Mouse (Mus musculus) spleen, adult 2 months (tissue): ENCODE data around the gene Cacna1h. TPM values are rescaled to one million over a fixed set of nuclear protein-coding genes. Genes with fewer than 3 reads are reported as not detected.
A peak's percentile ranks its signal among the peaks of the same experiment; 100 is the strongest.

Source experiments
- DNase-seq, 2 experiments: peaks; one replicate each; pipeline versions ENCODE4 v3.0.0 to v3.0.0-alpha.2; 2012 to 2021; ENCODE audit warnings: low spot score in 2 of 2, low read depth in 1 of 2
- H3K27ac ChIP-seq: fragments of 200-500 bp; 2 replicates; pipeline ENCODE4 v1.5.1; 2012; ENCODE audit warnings: low read length, inconsistent platforms; ENCODE audit not compliant: insufficient read depth
- H3K27me3 ChIP-seq: fragments of 200-500 bp; 2 replicates; pipeline ENCODE4 v1.6.1; 2012; ENCODE audit warnings: mild to moderate bottlenecking, moderate library complexity, low read length, inconsistent platforms; ENCODE audit not compliant: control insufficient read depth, insufficient read depth
- H3K36me3 ChIP-seq: fragments of 200-500 bp; 2 replicates; pipeline ENCODE4 v1.6.1; 2012; ENCODE audit warnings: mild to moderate bottlenecking, low read length, inconsistent platforms; ENCODE audit not compliant: control insufficient read depth, insufficient read depth
- H3K4me1 ChIP-seq: fragments of 200-500 bp; 2 replicates; pipeline ENCODE4 v1.6.1; 2011; ENCODE audit warnings: inconsistent platforms; ENCODE audit not compliant: control insufficient read depth, insufficient read depth, insufficient read length
- H3K4me3 ChIP-seq: fragments of 200-500 bp; 2 replicates; pipeline ENCODE4 v1.5.1; 2011; ENCODE audit warnings: mild to moderate bottlenecking, inconsistent platforms; ENCODE audit not compliant: insufficient read depth, insufficient read length; ENCODE audit errors: extremely low read depth
- CTCF ChIP-seq: fragments of 200-500 bp; IDR thresholded peaks from 2 replicates; pipeline ENCODE4 v1.5.1; 2011; ENCODE audit warnings: mild to moderate bottlenecking, inconsistent platforms; ENCODE audit not compliant: insufficient read depth, insufficient read length, insufficient replicate concordance; ENCODE audit errors: extremely low read depth
- POLR2A ChIP-seq: fragments of 200-500 bp; IDR thresholded peaks from 2 replicates; pipeline ENCODE4 v1.6.1; 2011; ENCODE audit warnings: low read depth, low read length, inconsistent platforms
- WGBS: fragments of 180-500 bp; shearing (Covaris S2); methylation state at CpG from one replicate; pipeline ENCODE4 v1.1.7; 2018; 5-methylcytosine and 5-hydroxymethylcytosine counted together
- polyA plus RNA-seq: library from polyadenylated mRNA; depleted of rRNA; stranded (reverse); fragments of >200 nt; gene quantifications from 2 replicates; pipeline ENCODE4 v1.2.3, GENCODE M21; 2012

Gene Cacna1h
- polyA plus RNA-seq, 1 experiment, result 11.6 TPM

DNA sequence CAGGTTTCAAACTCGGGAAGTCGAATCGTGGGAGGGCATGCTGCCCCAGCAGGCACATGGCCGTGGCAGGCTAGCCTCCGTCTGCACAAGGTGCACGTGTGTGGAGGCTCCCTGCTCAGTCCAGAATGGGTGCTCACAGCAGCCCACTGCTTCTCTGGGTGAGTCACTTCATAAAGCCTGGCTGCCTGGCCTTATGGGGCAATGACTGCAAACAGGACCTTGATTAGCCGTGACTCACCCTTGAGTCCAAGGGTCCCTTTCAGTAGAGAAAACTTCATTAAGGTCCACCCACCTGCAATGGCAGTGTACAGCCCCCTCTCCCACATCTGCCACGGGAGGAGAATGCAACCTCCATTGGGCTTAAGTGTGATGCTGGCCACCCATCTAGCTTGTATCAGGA is 61.1 kb downstream of the Cacna1h start:
- Histone ChIP-seq H3K27ac (no peak overlapping the region), H3K27me3 (no peaks in the 10 kb centered on the region), H3K36me3 (no peaks in the 10 kb centered on the region), H3K4me1 (no peaks in the 10 kb centered on the region), H3K4me3 (no peak overlapping the region)
- DNase-seq, result no peak
- 80% methylated on average over 8 of the region's 8 CpGs for WGBS
- no peak for TF ChIP-seq CTCF
- no peak for TF ChIP-seq POLR2A

DNA sequence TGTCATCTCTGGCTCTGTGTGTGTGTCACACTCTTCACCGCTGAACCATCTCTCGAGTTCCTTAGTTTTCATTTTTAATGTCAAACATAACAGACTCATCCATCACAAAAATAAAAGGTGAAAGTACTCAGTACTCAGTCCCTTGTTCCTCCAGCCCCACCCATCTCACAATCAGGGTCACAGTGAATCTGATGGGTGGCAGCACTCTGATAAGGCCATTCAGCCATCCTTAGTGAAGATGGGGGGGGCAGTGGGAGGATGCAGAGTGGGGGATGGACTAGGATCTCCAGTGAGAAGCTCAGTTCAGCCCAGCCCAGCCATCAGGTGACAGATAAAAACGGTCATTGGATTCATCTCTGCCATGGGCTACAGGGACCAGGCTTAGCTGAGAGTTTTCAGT is 64.6 kb downstream of the Cacna1h start, which contains the start of gene Tpsg1:
TSS of gene Tpsg1 (plus strand) at position 301 of the 400 bp plus-strand sequence.
- Histone ChIP-seq H3K4me1 (no peaks in the 10 kb centered on the region), H3K27ac (no peak within 1 kb of the TSS), H3K4me3 (no peak within 1 kb of the TSS), H3K27me3 (no peaks in the 10 kb centered on the region), H3K36me3 (no peaks in the 10 kb centered on the region)
- TF ChIP-seq CTCF, result no peak
- no peak for TF ChIP-seq POLR2A
- 80% methylated on average over 3 of the region's 3 CpGs for WGBS
- no peak for DNase-seq

DNA sequence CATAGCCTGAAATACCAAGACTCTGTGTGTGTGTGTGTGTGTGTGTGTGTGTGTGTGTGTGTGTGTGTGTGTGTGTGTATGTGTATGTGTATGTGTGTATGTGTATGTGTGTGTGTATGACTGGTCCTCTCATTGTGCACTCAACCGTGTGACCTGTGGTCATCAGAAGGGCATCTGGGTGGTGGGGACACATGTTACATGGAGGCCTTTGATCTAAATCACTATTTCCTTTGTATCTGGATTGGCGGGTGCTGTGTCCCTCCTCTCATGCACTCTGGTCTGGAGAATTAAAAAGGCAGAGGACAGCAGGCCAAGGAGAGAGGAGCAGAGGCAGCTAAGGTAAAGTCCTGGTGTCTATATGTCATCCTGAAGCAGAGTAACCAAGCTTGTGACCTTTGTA is 67.6 kb downstream of the Cacna1h start, which contains the start of gene Tpsb2:
TSS of gene Tpsb2 (plus strand) at position 301 of the 400 bp plus-strand sequence.
- TF ChIP-seq POLR2A, result no peak
- TF ChIP-seq CTCF, result no peak
- DNase-seq, result no peak
- Histone ChIP-seq H3K4me3 (no peak within 1 kb of the TSS), H3K27ac (no peak within 1 kb of the TSS), H3K27me3 (no peaks in the 10 kb centered on the region), H3K36me3 (no peaks in the 10 kb centered on the region), H3K4me1 (no peaks in the 10 kb centered on the region)
- 75% methylated on average over 2 of the region's 2 CpGs for WGBS

DNA sequence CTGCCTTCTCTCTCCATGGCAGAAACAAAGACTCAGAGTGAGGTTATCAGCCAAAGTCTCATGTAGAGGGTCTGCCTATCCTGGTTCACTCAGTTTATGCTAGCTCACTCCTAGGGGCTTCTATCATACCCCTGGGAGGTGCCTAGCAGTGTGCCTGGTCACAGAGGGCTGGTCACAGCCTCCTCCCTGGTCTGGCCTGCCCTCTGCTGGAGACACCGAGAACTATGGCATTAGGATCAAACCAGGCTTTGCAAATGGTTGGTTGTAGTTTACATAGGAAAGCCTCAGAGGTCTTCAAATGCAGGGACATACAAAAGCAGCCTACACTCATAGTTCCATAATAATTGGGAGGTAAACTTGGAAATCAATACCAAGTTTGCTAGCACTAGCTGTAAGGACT is 69.9 kb downstream of the Cacna1h start:
- H3K4me1 ChIP-seq, result no peaks in the 10 kb centered on the region
- DNase-seq, result peak in 1 of 2 experiments; percentile 17
- H3K27me3 ChIP-seq, result no peaks in the 10 kb centered on the region
- no peaks in the 10 kb centered on the region for H3K36me3 ChIP-seq
- no peak overlapping the region for H3K27ac ChIP-seq
- TF ChIP-seq POLR2A (no peak), CTCF (peak; percentile 53; the same call in 1 of the 2 replicates)
- WGBS, result 0% methylated on average over 1 of the region's 1 CpGs
- H3K4me3 ChIP-seq, result no peak overlapping the region

DNA sequence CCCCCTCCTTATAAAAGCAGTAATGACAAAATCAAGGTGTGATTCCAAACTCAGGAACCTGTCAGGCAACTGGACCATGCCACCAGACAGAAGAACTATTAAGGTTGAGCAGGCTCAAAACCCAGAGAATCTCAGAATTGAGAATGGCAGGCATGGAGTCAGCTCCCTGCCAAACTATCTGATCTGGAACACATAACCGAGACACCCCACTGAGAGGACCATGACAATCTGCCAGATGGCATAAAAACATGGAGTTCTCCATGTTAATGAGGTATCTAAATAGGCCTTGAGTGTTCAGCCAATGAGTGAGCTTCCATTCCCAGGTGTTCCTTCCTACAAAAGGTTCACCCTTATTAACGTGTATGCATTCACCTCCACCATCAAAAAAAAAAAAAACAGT is 72.3 kb downstream of the Cacna1h start:
- DNase-seq, result no peak
- H3K27me3 ChIP-seq, result no peaks in the 10 kb centered on the region
- TF ChIP-seq POLR2A (no peak), CTCF (no peak)
- no peak overlapping the region for H3K27ac ChIP-seq
- WGBS, result 59% methylated on average over 2 of the region's 2 CpGs
- H3K36me3 ChIP-seq, result no peaks in the 10 kb centered on the region
- no peaks in the 10 kb centered on the region for H3K4me1 ChIP-seq
- H3K4me3 ChIP-seq, result no peak overlapping the region

DNA sequence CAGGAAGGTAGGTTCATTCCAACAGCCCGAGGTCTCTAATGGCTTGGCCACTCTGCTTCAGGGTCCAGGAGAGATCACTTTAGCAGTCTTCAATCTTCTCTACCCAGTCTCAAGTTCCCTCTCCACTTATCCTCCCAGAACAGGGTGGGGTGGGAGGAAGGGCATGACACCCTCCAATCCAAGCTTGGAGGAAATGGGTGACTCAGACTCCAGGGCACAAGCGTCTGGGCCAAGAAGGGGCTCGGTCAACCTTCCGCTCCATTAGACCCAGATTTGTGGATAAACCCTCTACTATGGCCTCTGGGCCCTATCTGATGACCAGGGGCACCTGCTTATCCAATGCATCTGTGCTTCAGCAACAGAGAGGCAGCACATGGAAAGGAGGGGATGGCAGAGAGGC is 88.1 kb downstream of the Cacna1h start, which contains the start of gene Tpsab1:
TSS of gene Tpsab1 (minus strand) at position 101 of the 400 bp plus-strand sequence.
- WGBS, result 77% methylated on average over 4 of the region's 4 CpGs
- Histone ChIP-seq H3K4me1 (no peaks in the 10 kb centered on the region), H3K4me3 (no peak within 1 kb of the TSS), H3K36me3 (no peaks in the 10 kb centered on the region), H3K27ac (no peak within 1 kb of the TSS), H3K27me3 (no peaks in the 10 kb centered on the region)
- no peak for DNase-seq
- TF ChIP-seq CTCF, result no peak
- no peak for TF ChIP-seq POLR2A

DNA sequence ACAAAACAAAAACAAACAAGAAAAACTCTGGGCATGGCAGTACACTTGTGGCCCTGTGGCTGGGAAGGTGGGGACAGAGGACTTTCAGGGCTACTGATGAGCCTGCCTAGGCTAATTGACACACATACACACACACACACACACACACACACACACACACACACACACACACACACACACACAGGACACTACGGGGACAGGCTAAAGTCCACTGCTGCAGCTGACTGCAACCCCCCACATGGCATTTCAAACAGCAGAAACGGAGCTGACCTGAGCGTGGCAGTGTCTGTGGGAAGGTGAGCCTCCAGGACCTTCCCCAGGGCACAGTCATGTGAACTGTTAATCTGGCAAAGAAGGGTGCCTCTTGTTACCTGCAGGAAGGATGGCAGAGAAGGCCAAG is 92.1 kb downstream of the Cacna1h start:
- TF ChIP-seq POLR2A, result no peak
- TF ChIP-seq CTCF, result no peak
- no peaks in the 10 kb centered on the region for H3K27me3 ChIP-seq
- WGBS, result 53% methylated on average over 3 of the region's 3 CpGs
- no peaks in the 10 kb centered on the region for H3K4me1 ChIP-seq
- DNase-seq, result no peak
- no peak overlapping the region for H3K27ac ChIP-seq
- H3K36me3 ChIP-seq, result no peaks in the 10 kb centered on the region
- H3K4me3 ChIP-seq, result no peak overlapping the region
